Mouse (Mus musculus): ENCODE measurements around the gene Nlrp2. TPM values are rescaled to one million over a fixed set of nuclear protein-coding genes. Genes with fewer than 3 reads are reported as not detected.

Nlrp2 gene
- not detected in 2 replicates for polyA plus RNA-seq (2016; fragmentation: Nextera tagmentation; extraction: Ambion mirVana)

- H3K9ac ChIP-seq (replicated peaks): no peak within 1 kb of the TSS
- H3K36me3 ChIP-seq: no peaks in the 10 kb centered on the region
- no peak for ATAC-seq (ENCODE audit: low FRiP score, low read depth)
- no peaks in the 10 kb centered on the region for H3K4me1 ChIP-seq
- H3K27me3 ChIP-seq: no peaks in the 10 kb centered on the region
- H3K4me3 ChIP-seq: no peak within 1 kb of the TSS
- no peak within 1 kb of the TSS for H3K27ac ChIP-seq (replicated peaks)
- WGBS: 81% methylated on average over 4 of the region's 4 CpGs
- no peak within 1 kb of the TSS for H3K4me2 ChIP-seq (replicated peaks)
- H3K9me3 ChIP-seq: peaks cover 38% of the 10 kb centered on the region
These were observed at the start of gene Nlrp2 for GRCm38 (mm10) chr7:5350935-5351334. Gene Nlrp2 (minus strand): TSS chr7:5351035.

- peaks cover 50% of the 10 kb centered on the region for H3K9me3 ChIP-seq
- H3K4me3 ChIP-seq: no peak overlapping the region
- H3K36me3 ChIP-seq: no peaks in the 10 kb centered on the region
- WGBS: 80% methylated on average over 2 of the region's 2 CpGs
- H3K27me3 ChIP-seq: no peaks in the 10 kb centered on the region
- H3K27ac ChIP-seq (replicated peaks): no peak overlapping the region
- no peaks in the 10 kb centered on the region for H3K4me1 ChIP-seq
- no peak overlapping the region for H3K4me2 ChIP-seq (replicated peaks)
- no peak overlapping the region for H3K9ac ChIP-seq (replicated peaks)
- no peak for ATAC-seq (ENCODE audit: low FRiP score, low read depth)
These were observed 15.9 kb upstream of the Nlrp2 start for GRCm38 (mm10) chr7:5366724-5367123.

- H3K4me3 ChIP-seq: no peak overlapping the region
- no peaks in the 10 kb centered on the region for H3K27me3 ChIP-seq
- H3K36me3 ChIP-seq: no peaks in the 10 kb centered on the region
- peaks cover 65% of the 10 kb centered on the region for H3K9me3 ChIP-seq
- no peak overlapping the region for H3K27ac ChIP-seq (replicated peaks)
- 94% methylated on average over 5 of the region's 5 CpGs for WGBS
- H3K4me2 ChIP-seq (replicated peaks): no peak overlapping the region
- no peak for ATAC-seq (ENCODE audit: low FRiP score, low read depth)
- H3K4me1 ChIP-seq: no peaks in the 10 kb centered on the region
- no peak overlapping the region for H3K9ac ChIP-seq (replicated peaks)
These were observed 12.8 kb upstream of the Nlrp2 start for GRCm38 (mm10) chr7:5363599-5363998.

GRCm38 (mm10) chr7:5350237-5350636 is 598 bp downstream of the Nlrp2 start, which contains the start of gene Gm5065:
Gene Gm5065 (plus strand): TSS chr7:5350537.
- Histone ChIP-seq H3K27ac (replicated peaks) (no peak within 1 kb of the TSS), H3K9me3 (peaks cover 36% of the 10 kb centered on the region), H3K4me3 (no peak within 1 kb of the TSS), H3K9ac (replicated peaks) (no peak within 1 kb of the TSS), H3K4me1 (no peaks in the 10 kb centered on the region), H3K36me3 (no peaks in the 10 kb centered on the region), H3K4me2 (replicated peaks) (no peak within 1 kb of the TSS), H3K27me3 (no peaks in the 10 kb centered on the region)
- no peak for ATAC-seq (ENCODE audit: low FRiP score, low read depth)
- WGBS: 70% methylated on average over 1 of the region's 1 CpGs

GRCm38 (mm10) chr7:5327511-5327910 is 23.3 kb downstream of the Nlrp2 start:
- Histone ChIP-seq H3K9me3 (peaks cover 42% of the 10 kb centered on the region; the same call in 1 of the 2 replicates), H3K9ac (replicated peaks) (no peak overlapping the region), H3K4me3 (no peak overlapping the region), H3K27me3 (no peaks in the 10 kb centered on the region), H3K4me1 (no peaks in the 10 kb centered on the region), H3K36me3 (no peaks in the 10 kb centered on the region), H3K27ac (replicated peaks) (no peak overlapping the region), H3K4me2 (replicated peaks) (no peak overlapping the region)
- ATAC-seq (ENCODE audit: low FRiP score, low read depth): no peak
- 83% methylated on average over 1 of the region's 1 CpGs for WGBS

GRCm38 (mm10) chr7:5288281-5288680 is 62.6 kb downstream of the Nlrp2 start:
- no peak for ATAC-seq (ENCODE audit: low FRiP score, low read depth)
- peaks cover 38% of the 10 kb centered on the region for H3K9me3 ChIP-seq
- H3K4me1 ChIP-seq: no peaks in the 10 kb centered on the region
- no peak overlapping the region for H3K4me3 ChIP-seq
- H3K9ac ChIP-seq (replicated peaks): no peak overlapping the region
- no peak overlapping the region for H3K4me2 ChIP-seq (replicated peaks)
- H3K27ac ChIP-seq (replicated peaks): no peak overlapping the region
- 81% methylated on average over 1 of the region's 1 CpGs for WGBS
- no peaks in the 10 kb centered on the region for H3K36me3 ChIP-seq
- H3K27me3 ChIP-seq: no peaks in the 10 kb centered on the region

- 87% methylated on average over 3 of the region's 3 CpGs for WGBS
- no peak for ATAC-seq (ENCODE audit: low FRiP score, low read depth)
- no peaks in the 10 kb centered on the region for H3K4me1 ChIP-seq
- no peaks in the 10 kb centered on the region for H3K27me3 ChIP-seq
- H3K9me3 ChIP-seq: peaks cover 37% of the 10 kb centered on the region; the same call in 1 of the 2 replicates
- no peak overlapping the region for H3K27ac ChIP-seq (replicated peaks)
- H3K36me3 ChIP-seq: no peaks in the 10 kb centered on the region
- H3K9ac ChIP-seq (replicated peaks): no peak overlapping the region
- H3K4me3 ChIP-seq: no peak overlapping the region
- H3K4me2 ChIP-seq (replicated peaks): no peak overlapping the region
These were observed 87.8 kb downstream of the Nlrp2 start for GRCm38 (mm10) chr7:5263051-5263450.

Other genes starting within 250 kb of the Nlrp2 start
- gene Rfpl4, start 234.1 kb downstream of the Nlrp2 start, polyA plus RNA-seq (2016; fragmentation: Nextera tagmentation; extraction: Ambion mirVana): not detected in 2 replicates
- gene Rasl2-9, start 225.1 kb downstream of the Nlrp2 start, polyA plus RNA-seq (2016; fragmentation: Nextera tagmentation; extraction: Ambion mirVana): 0.41 and 0.46 TPM in 2 replicates
- gene Vmn1r55, start 201.4 kb downstream of the Nlrp2 start, polyA plus RNA-seq (2016; fragmentation: Nextera tagmentation; extraction: Ambion mirVana): not detected in 2 replicates
- not detected in 2 replicates for gene Vmn1r56, start 154.3 kb downstream of the Nlrp2 start, polyA plus RNA-seq (2016; fragmentation: Nextera tagmentation; extraction: Ambion mirVana)
- gene Vmn1r57, start 132.5 kb downstream of the Nlrp2 start, polyA plus RNA-seq (2016; fragmentation: Nextera tagmentation; extraction: Ambion mirVana): not detected in 2 replicates
- not detected in 2 replicates for gene Gm5065, start 498 bp downstream of the Nlrp2 start, polyA plus RNA-seq (2016; fragmentation: Nextera tagmentation; extraction: Ambion mirVana)
- not detected in 2 replicates for gene Vmn1r58, start 62.4 kb upstream of the Nlrp2 start, polyA plus RNA-seq (2016; fragmentation: Nextera tagmentation; extraction: Ambion mirVana)
- not detected in 2 replicates for gene Vmn1r59, start 105.7 kb upstream of the Nlrp2 start, polyA plus RNA-seq (2016; fragmentation: Nextera tagmentation; extraction: Ambion mirVana)
- not detected in 2 replicates for gene Vmn2r28, start 142.9 kb upstream of the Nlrp2 start, polyA plus RNA-seq (2016; fragmentation: Nextera tagmentation; extraction: Ambion mirVana)
- gene Vmn1r60, start 196.3 kb upstream of the Nlrp2 start, polyA plus RNA-seq (2016; fragmentation: Nextera tagmentation; extraction: Ambion mirVana): not detected in 2 replicates

All from midbrain, embryonic 12.5 days (tissue).